Mouse (Mus musculus): ENCODE measurements around the gene Slbp.

The Slbp gene

DNA sequence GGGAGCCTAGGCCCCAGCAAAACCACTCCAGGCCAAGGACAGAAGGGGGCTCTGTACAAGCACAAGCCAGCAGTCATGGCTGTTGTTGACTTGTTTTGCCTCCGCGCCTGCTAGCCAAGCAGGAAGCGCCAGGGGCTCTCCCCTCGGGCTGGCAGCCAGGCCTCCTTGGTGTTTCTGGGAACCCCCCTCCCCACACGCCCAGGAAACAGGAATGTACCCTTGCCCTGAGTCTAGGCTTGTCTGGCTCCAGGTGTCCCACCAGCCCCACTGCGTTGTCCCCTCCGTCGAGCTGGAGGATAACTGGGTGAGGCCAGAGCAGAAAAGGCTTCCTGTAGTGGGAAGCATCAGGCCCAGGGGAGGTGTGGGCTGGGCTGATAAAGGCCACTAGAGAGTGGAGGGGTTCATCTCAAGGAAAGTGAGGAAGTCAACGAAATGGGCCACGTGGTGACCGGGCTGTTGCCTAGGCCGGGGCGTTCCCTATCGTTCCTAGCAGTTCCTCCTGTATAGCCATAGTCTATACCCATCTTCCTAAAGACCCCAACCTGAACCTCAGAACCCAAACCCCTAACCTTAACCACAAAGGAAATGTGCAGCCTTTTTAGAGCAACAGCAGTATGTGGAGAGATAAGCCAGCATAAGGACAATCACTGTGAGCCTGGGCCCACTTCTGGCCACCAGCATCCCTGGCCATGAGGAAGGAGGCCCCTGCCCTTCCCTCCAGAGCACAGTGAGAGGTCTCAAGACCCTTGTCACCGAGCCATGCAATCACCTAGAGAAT, 29.4 kb upstream of the Slbp start:
- no peak for DNase-seq (ENCODE audit: low spot score in 2 of 2)

DNA sequence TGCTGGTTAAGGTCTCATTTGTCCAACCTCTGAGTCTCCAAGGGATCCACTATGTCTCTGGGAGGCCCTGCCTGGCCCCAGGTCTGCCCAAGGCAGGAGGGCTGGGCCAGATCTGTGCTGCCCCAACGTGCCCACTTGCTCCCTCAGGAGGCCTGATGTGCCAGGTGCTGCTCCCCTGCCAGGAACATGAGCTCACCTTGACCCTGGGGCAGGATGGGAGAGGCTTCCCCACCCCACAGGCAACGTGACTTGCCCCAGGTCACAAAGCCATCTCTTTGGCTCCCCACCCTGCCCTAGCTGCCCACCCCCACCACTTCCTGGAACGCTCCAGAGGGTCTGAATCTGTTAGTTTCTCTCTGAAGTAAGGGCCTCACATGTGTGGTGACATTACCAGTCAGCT, 28.7 kb upstream of the Slbp start:
- DNase-seq (ENCODE audit: low spot score in 2 of 2) = no peak

DNA sequence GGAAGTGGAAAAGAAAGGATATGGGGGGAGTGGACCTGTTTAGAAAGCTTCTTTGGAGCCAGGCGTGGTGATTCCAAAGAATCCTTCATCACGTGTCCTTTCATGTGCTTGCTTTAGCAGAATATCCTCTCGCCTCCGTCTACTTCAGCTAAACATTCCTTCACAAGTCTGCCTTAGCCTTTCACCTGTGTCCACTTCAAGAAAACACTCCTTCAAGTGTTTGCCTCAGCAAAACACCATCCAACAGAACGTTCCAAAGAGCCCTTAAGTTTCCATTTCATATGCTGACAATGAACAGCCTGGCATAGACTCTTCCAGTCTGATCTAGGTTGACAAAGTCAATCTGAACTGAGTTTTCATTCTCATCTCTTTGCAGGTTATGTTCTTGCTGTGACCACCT, 25.9 kb upstream of the Slbp start:
- no peak for DNase-seq (ENCODE audit: low spot score in 2 of 2)

DNA sequence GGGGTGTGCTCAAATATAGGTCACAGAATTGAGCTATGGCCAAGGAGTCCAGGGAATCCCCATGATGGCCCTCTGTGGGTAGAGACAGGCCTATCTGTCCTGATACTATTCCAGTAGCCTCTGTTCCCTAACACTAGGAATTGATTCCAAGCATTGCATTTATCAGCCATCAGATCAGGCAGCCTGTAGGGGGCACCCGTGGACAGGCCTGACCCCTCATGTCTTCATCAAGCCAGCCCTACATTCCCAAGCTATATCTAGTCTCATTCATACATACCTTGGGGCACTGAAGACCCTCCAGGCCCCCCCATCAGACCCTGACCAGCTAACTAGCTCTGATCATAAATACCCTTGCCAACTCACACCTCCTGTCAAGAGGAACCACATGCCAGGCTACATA, 23.6 kb upstream of the Slbp start:
- peak in 1 of 2 experiments; percentile 31 for DNase-seq (ENCODE audit: low spot score in 2 of 2)

DNA sequence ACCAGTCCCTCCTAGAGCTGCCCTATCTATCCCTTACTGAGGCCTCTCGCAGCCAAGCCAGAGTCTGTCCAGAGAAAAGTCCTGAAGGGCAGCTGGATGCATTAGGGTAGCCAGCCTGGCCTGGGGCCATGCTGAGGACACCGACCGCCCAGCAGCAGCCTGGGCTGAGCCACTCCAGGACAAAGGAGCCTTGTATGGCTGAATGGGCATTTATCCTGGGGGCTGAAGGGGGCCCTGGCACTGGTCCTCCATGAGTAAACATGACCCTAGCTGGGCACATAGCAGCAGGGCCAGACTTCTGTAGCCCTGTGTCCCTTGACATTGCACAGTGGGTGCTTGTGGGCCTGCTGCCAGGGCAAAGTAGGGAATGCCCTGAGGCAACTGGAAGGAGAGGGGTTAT, 22.1 kb upstream of the Slbp start:
- DNase-seq (ENCODE audit: low spot score in 2 of 2) = no peak

DNA sequence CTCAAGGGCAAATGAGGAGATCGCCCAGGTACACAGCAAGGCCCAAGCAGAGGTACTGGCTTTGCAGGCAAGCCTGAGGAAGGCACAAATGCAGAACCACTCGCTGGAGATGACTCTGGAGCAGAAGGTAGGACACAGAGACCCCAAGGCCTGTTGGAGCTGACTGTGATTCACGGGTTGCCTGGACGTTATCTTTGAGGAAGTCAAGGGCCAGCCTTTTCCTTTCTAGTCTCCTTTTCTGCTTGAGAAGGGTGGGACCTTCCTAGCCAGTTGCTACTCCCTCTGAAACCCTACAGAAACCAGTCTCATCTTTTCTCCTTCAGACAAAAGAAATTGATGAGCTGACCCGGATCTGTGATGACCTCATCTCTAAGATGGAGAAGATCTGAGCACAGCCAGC, 19.3 kb upstream of the Slbp start:
- DNase-seq (ENCODE audit: low spot score in 2 of 2) = no peak

DNA sequence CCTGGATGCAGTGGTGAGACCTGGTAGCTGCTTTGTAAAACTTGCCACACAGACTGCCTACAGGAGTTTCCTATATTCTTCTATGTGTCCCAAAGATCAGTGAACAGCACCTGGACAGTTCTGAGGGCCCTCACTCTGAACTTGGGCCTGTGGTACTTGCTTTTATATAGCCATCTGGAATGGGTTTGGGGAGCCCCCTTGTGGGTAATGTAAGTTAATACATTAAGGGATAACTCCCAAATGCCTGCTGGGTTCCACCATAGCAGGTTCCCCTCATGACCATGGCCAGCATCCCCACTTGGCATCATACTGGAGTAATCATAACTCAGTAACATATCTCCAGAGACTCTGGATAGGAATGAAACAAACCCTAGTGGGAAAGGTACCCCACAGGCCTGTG, 15.8 kb upstream of the Slbp start:
- peak in 1 of 2 experiments; percentile 24 for DNase-seq (ENCODE audit: low spot score in 2 of 2)

DNA sequence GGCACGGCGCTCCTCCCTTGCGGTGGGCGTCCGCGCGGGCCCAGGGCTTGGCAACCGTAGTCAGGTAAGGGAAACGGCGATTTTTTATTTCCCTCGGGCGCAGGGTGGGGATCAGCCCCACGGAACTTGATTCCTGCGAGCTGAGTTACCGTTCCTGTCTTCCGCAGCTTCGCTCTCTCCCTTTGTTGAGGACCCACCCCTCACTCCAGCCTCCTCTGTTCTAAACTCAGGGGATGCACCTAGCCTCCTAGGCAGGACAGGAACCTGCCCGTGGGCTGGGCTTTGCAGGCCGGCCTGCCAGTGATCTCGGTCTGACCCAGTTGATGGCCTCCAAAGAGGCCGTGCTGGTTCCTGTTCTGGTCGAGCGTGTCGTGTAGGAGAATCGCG, 6.3 kb upstream of the Slbp start:
- DNase-seq (ENCODE audit: low spot score in 2 of 2) = peak in 1 of 2 experiments; percentile 18

DNA sequence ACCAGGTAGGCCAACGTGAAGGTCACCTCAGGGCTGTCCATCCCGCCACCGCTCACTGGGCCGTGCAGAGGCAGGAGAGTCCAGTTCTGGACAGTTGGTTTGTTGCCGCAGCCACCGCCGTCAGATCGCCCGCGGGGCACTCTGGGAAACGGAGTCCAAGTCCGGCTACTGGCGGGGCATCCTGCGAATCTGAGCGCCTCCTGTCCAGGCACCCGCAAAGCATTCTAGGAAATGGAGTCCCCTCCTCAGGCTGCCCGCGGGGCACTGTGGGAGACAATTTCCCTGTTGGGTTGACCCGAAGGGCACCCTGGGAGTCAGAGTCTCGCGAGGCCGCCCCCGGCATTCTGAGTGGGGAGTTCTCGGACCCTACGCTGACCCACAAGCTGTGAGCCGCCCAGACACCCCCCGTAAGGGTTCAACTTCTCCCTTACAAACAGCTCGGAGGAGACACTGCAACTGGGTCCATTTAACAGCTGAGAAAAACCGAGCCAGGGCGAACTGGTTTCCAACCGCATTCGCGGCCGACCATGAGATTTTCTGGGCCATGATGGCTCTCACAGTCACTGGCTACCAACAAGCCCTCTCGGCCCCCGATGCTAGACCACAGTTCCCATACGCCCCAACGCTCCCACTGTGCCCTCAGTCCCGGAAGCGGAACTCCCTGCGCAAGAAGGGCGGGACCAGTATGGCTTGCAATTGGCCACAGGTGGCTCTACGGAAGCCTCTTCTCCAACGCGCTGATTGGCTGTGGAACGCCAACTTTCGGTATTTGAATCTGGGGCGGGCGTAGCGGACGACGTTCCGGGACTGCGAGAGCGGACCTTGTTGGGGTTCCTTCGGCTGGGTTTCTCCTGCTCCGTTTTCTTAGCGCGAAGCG, 5.7 kb upstream of the Slbp start, which contains the start of the genes Tacc3 and Tmem129:
Tacc3 (plus strand) TSS at position 342 of the 877 bp plus-strand sequence.
Tmem129 (minus strand) TSS at position 630 of the 877 bp plus-strand sequence.
- peak; percentile 90 to 93 for DNase-seq (ENCODE audit: low spot score in 2 of 2)

DNA sequence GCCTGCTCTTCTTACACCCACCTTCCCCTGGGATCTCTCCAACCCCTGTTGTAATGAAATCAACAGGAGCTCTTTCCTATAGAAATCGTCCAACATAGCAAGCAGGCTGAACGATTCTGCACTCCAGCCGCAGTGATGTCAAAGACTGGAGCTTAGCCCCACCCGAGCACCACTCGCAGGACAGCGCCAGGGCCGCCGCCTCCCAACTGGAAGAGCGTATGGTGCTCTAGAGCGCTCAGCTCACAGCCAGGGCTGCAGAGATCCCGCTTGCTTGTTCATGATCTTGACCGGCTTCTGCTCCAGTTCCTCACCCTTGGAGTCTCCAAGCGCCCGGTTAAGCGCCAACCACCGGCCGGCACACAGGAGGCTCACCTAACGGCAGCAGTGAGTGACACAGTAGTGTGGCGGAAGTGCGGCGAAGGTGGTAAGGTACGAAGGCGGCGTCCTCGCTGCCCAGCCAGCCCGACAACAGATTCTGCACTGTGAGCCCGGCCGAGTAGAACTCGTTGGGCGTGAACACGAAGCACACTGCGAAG, 4.9 kb upstream of the Slbp start:
- peak in 1 of 2 experiments; percentile 73 for DNase-seq (ENCODE audit: low spot score in 2 of 2)

DNA sequence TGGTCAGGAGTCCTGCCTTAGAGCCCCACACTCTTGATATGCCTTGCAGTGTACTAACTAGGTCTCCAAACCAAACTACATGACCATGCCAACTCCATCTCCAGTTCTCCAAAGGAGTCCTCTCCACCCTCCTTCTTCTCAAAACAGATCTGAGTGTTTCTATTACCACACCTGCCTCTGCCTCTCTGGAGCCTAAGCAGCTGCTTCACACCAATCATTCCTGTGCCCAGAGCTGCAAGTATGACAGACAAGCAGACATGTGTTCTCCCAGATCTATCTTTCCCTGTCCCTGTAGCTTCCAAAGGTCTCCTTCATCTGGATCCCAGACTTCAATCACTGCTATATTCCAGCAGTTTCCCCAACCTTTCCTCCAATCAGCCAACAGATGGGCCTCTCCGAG, 4.4 kb upstream of the Slbp start:
- DNase-seq (ENCODE audit: low spot score in 2 of 2) = no peak

DNA sequence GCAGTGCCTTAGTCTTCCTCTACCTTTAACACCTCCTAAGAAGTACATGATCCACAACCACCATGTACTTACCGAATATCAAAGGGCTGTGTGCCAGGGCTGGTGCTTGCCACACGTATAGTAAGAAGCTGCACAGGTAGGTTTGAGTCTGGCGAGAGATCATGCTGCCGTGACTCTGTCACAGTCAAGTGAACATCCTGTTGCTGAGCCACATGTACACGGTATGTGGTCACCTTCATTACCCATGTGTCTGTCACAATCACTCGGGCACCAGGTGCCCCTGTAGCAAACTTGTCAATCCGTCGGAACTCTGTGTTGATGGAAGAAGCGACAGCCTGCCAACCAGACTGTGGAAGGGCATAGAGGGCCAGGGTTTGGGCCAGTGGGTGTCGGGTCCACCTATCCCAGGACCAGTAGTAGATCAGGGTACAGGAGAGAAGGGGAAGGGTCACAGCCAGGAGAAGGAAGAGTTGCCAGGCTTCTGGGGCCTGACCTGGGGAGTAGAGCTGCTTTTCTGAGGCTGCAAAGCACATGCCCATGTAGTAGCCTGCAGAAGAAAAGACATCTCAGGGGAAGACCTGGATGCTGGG, 3.0 kb upstream of the Slbp start:
- no peak for DNase-seq (ENCODE audit: low spot score in 2 of 2)

DNA sequence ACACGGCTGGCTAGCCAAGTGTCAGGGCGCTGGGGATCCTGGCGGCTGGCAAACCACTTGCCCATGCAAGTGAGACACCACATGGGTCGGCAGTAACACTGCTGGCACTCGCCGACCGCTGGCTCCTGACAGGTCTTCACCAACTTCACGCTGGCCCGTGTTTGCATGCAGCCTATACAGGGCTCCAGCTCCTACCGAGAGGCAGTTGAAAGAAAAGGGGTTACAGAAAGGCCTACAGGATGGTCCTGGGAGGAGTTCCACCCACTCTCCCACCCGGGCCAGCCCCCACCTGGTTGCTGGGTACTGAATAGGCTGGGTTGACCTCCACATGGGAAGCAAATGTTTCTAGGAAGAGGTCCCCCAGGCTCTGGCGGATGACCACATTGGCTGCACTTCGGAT, 2.0 kb upstream of the Slbp start:
- no peak for DNase-seq (ENCODE audit: low spot score in 2 of 2)

DNA sequence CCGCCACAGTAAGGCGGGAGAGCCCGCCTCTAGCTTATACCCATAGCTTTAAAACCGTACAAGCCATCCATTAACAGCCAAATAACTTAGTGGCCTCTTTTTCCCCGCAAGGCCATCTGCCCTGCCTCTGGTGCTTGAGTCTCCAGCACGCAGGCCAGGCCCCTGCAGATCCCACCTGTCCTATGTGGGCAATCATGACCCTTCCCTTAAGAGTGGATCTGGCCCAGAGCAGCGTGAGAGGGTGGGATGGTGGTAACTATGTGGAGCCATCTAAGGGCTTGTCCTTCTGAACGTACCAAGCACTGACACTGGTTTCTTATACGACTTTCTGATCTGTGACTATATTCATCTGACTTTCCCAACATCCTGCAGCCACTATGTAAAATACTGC, 404 bp upstream of the Slbp start:
- DNase-seq (ENCODE audit: low spot score in 2 of 2) = no peak

DNA sequence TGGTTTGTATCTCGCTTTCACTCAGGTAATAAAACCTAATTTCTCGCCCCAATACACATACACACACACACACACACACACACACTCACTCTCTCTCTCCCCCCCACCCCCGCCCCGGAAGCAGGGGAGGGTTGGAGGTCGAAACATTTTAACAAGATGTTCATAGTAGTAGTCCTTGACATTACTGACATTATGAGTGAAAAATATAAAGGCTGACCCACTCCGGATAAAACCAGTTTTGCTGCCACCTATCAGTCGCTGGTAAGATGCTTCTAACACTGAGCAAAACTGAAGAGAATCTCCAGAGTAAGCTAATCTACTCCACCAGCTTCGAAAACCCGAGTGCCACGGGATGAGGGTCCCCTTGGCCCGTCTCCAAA, 843 bp downstream of the Slbp start:
- DNase-seq (ENCODE audit: low spot score in 2 of 2) = no peak

DNA sequence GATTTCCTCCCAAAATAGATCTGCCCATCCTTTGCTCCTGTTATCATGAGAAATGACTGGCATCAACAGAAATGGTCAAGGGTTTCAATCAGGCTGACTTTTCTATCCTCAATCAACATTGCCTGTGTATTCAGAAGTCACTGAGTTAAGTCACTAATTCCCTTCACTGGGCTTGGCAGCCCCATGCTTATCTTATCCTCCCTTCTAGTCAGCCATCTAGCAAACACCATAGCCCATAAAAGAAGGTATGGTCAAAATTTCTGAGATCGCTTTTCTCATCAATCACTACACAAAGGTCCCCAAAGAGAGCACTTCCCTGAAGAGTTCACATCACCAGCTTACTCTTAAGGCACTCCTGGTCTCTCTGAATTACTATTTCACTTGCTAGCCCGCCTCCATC, 1.4 kb downstream of the Slbp start:
- no peak for DNase-seq (ENCODE audit: low spot score in 2 of 2)

DNA sequence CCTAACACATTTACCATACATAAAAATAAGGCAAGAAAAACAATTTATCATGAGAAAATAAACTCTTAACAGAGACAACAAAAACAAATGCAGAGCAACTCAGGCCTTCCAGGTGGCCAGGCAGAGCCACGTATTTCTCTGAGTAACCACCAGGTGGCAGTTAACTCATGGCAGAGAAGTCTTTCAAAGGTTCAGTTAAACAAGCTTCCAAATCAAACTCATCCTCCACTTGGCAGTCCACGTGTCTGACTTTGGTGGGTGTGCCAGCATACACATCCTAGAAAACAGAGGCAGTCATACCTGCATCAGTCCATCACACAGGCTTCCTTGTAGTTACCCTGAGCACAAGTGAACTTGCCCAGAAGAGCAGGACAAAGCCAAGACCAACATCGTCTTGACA, 11.7 kb downstream of the Slbp start:
- DNase-seq (ENCODE audit: low spot score in 2 of 2) = peak in 1 of 2 experiments; percentile 38

DNA sequence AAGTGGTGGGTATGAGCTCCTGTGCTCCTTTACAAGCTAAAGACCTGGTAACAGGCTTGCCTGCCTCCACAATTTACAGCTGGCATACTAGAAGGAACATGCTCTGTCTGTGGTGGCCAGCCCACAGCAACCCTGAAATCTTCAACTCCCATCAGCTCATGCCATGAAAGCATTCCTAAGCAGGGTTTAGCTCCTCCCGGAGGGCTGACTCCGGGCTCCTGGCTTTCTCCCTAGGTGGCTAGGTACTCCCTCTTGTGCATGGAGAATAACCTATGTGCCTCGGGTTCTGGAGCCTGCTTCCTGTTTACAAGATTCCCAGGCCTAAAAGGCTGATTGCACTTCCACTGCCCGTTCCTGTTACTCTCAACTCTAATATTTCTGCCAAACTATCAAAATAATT, 13.5 kb downstream of the Slbp start:
- DNase-seq (ENCODE audit: low spot score in 2 of 2) = no peak

DNA sequence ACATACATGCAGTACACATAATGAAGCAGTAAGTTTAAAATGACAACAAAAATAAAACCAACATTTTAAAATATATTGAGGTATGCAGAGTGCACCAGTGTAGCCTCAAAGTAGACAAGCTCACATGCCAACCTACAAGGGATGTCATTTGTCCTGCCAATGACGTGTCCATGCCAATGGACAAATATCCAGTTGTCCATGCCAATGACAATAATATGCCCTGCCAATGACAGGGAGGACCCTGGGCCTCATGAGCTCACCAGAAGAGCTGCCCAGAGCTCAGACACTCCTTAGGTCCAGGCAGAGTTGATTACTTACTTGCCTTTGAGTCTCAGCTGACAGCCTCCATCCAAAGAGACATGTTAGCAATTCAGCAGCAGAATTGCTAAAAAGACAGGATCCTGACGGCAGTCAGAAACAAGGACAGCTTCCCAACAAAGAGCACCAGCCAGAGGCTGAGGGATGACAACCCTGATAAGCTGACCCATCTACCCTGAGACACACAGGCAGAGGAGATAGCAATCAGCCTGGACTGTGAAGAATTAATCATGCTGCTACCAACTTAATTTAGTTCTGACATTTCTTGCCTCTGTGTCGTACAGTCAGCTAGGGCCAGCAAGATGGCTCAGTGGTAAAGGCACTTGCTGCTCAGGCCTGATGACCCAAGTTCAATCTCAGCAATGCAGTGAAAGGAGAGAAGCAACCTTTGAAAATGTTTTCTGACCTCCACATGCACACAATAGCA, 14.6 kb downstream of the Slbp start:
- DNase-seq (ENCODE audit: low spot score in 2 of 2) = no peak

DNA sequence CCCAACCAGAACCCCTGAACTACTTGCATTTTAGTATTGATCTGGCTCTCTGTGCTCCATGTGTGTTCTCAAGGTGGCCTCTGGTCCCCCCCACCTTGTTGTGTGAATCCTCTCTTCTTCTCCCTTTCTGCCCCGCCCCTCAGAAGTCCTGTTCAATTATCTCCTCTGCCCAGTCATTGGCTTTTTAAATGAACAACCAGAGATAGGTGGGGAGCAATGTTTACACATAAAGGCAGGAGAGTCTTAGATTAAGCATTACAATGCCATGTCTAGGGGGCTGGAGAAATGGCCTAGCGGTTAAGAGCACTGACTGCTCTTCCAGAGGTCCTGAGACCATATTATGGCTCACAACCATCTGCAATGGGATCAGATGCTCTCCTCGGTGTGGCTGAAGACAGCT, 17.0 kb downstream of the Slbp start:
- no peak for DNase-seq (ENCODE audit: low spot score in 2 of 2)

DNA sequence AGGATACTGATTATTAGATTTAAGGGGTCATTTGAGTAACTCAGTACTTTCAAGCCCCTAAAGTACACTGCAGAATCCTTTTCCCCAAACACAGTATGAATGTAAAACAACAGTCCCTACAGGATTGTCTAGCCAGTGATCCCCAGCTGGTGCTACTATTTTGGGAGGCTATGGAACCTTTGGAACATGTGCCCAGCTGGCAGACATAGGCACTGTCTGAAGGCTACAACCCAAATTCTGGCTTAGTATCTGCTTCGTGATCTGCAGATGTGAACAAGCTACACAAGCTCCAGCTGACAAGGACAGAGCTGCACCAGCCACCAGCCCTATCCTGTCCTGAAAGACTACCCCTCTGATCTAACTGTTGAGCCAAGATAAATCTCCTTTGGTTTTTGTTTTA, 19.8 kb downstream of the Slbp start:
- DNase-seq (ENCODE audit: low spot score in 2 of 2) = no peak

DNA sequence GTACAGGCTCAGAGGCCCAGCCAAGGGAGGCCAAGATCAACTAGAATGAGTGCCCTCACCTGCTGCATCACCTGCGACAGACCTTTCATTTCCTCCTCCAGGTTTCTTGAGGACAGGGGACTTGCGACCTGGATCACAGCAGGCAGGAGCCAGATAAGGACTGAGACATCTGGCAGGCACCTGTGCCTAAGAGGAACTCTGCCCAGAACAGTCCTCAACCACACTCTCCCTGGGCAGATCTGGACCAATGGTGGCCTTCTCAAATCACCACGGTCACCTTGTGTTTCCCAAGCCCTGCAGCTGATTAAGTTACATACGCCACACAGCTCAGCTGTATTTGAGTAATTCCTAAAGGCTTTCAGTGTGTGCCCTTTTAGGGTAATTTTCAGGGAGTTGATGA, 21.8 kb downstream of the Slbp start:
- DNase-seq (ENCODE audit: low spot score in 2 of 2) = no peak
